Mouse (Mus musculus): ENCODE measurements around the gene Ctdspl2.
"Not testable (repeated sequence)": the region's sequence is repeated elsewhere in the genome, so short reads cannot be mapped to it uniquely, and the experiment has no call there.

The Ctdspl2 gene

DNA sequence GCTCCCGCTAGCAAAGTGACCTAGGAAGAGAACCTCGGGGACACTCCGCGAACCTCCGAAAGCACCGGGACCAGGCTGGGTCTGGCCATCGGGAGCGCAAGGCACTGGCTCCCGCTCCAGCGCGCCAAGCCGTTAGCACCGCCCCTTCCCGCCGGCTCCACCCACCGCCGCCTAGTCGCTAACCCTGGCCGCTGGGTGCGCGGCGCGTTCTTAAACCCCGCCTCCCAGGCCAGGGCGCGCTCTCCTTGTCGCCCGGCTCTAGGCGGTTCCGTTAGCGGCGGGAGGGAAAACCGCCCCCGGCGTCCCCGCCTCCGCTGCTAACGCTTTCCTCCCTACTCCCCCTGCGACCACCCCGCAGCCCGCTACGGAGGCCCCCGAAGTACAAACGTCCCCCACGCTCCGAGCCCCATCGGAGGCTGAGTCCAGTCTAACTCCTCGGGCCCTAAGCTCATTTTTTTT, at the start of gene Ctdspl2, which contains the start of gene Mageb3:
TSS of gene Ctdspl2 (plus strand) at position 237 of the 459 bp plus-strand sequence.
TSS of gene Mageb3 (minus strand) at position 328 of the 459 bp plus-strand sequence.
- DNase-seq = peak; percentile 98 to 99

DNA sequence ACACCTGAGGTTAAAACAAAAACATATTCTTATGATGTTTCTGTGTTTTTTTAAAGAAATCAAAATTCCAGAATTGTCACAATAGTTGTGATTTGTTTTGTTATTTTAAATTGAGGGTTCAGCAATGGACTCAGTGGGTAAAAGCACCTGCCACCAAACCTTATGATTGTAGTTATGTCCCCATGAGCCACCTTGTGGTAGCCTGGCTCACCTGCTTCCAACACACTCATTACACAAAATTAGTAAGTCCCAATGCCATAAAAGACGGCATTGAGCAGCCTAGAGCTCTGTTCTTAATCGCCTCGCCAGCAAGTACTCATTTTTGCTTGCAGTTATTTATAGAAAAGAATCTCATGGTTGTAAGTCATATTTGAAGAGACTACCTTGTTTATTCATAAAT, 45.8 kb upstream of the Ctdspl2 start:
- peak in 1 of 2 experiments; percentile 13 for DNase-seq

DNA sequence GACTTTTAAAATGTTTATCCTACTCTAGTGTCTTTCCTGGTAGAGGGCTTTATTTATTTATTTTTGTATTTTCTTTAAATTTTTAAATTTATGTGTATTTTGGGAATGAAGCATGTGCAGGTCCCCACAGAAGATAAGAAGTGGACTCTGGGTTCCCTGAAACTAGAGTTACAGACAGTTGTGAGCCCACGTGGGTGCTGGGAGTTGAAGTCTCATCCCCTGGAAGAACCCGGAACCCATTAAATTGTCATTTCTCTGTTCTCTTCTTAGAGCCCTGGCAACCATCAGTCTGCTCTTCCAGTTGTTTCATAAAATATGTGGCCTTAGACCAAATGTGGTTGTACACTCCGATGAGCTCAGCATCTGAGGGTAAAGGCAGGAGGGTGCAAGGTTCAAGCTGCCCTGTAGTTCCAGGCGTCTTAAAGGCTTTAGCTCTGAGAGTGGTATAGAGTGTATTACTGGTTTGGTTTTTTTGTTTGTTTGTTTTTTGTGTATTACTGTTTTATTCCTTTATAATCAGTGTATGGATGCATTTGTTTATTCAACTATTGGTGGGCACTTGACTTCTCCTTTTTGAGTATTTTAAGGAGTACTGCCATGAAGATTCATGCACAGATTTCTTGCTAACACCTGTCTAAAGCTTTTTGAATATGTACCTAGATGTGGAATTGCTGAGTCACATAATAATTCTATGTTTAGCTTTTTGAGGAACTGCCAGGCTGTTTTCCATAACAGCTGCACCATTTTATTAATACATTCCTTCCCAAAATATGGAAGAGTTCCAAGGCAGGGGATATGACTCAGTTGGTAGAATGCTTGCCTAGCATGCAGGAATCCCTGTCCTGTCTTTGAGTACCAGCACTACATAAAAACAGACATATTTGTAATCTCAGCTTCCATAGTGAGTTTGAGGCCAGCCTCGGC, 39.5 kb upstream of the Ctdspl2 start:
- no peak for DNase-seq

DNA sequence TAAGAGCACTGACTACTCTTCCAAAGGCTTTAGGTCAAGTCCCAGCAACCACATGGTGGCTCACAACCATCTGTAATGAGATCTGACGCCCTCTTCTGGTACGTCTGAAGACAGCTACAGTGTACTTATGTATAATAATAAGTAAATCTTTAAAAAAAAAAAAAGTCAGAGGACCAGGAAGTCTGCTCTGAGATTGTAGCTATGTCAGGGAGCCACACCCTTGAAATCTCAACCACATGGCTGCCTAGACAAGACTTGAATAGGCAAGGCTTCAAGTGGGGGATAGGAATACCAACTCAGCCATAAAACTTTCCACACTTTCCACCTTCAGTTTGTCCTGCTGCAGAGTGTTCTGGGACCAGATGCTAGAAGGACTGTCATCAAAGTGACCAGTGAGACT, 18.2 kb upstream of the Ctdspl2 start:
- not testable (repeated sequence) for DNase-seq

DNA sequence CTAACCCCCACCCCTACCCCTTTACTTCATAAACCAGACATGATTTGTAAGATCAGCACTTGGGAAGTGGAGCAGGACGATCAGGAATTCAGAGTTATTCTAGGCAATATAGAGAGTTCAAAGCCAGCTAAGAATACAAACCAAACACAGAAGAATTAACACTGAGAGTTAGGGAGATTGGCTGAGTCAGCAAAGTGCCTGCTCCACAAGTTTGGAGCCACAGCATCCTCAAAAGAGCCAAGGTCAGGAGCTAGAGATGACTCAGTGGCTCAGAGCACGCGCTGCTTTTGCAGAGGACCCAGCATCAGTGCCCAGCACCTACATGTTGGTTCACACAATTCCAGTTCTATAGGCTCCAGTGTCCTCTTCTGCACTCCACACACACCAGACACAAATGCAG, 12.4 kb upstream of the Ctdspl2 start:
- DNase-seq = no peak

DNA sequence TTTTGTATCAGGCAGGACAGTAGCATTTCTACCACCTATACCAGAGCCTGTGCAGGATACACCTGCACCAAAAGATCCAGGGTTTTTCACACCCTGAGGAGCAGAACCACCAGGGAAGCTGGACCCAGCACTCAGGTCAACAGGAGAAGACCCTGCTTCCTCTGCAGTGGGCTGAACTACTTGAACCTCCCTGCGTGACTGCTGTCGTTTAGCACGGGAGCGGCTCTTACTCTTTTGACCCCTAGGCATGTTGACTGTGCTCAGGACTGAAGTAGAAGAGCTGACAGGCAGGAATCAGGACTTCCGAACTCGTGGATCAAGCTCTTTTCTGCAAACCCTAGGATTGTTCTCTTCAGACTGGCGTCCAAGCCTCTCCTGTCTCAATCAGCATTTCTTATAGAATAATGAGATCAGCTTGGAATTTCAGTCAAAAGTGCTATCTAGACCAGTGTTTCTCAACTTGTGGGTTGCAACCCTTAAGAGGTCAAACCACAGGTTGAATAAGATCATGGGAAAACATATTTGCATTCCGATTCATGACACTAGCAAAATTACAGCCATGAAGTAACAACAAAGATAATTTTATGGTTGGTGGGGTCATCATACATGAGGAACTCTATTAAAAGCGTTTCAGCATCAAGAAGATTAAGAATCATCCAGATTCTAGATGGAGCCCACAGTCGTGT, 687 bp upstream of the Ctdspl2 start:
- DNase-seq = peak in 1 of 2 experiments; percentile 5

DNA sequence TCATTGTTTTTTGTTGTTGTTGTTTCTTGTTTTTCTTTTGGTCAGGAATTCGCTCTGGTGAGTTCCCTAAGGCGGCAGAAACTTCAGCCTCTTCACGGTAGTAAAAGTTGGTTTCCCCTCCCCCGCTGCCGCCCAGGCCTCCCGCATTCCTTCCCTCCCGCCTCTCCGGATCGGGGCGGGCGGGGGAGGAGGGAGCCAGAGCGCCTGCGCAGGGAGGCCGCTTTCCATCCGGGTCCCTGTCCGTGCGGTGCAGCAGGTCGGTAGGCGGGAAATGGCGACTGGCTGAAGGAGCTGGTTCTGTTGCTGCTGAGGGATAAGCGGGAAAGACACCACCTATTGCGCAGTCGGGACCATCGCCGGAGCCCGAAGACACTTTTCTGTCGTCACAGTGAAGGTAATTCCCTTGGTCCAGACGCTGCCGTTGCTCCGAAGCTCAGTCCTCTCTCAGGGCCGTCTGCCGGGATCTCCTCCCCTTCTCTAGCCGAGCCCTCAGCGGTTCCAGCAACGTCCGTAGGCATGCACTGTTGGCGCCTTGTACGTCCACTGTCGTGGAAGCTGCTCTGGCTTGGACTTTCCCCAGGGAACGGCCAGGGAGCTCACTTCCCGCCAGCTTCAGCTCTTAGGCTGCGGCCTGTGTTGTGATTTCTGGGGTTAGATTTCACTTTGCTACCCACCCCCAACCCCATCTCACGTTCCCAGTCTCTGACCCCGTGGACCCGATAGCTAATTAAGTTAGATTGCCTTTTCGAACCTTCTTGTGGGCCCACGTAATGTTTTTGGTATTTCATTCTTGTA, 620 bp downstream of the Ctdspl2 start:
- DNase-seq = peak; percentile 97 to 98

DNA sequence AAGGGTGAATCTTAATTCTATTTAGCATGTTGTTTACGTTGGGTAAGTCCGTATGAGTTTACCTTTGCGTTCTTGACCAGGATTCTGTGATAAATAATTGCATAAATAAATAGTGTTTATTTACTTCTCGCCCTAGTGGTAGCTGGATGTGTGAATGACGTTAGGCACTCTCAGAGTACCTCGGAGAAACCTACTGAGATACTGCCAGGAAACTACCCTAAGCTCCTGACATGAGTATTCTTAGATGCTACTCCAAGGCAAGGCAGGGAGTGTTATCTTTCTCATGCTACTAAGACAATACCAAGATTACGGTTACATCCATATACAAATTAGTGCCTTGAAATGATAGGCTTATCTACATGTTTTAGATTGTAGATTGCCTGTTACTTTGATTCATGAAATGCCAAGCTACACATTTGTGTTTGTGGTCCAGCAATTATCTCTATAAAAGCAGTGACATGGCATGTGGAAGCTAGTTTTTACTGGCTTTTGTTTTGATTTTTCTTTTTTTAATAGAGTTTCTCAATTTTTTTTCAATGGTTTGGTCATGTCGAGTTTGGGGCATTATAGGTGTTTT, 1.5 kb downstream of the Ctdspl2 start:
- DNase-seq = no peak

DNA sequence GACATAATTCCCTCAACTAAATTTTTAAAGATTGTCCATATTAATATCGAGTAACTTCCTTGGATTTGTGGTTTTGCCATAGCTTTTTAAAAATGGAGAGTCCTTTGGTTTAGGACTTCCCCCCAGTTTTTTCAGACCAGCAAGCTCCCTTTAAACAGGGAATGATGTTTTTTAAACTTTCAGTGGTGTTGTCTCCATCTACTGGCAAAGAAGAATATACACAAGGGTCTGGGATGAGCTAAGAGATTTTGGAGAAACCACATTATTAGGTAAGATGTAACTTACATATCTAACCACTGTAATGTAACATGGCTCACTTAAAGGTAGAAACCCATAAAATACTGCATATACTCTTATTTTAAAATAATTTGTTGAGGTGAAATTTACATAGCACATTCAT, 39.9 kb downstream of the Ctdspl2 start:
- DNase-seq = no peak

DNA sequence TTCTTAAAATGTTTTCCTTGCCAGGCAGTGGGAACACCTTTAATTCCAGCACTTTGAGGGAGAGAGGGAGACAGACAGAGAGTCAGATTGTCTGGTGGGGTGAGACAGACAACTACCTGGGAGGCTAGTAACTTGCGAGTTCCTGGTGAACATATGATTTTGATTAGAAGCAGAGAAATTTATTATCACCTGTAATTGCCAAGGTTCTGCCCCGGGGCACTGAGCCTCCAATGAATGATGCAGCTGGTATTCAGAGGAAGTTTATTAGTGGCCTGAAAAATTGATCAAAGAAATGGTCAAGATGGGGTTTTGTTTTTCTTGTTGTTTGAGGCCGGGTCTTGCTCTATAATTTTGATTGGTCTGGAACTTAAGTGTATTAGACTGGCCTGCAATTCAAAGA, 53.0 kb downstream of the Ctdspl2 start:
- DNase-seq = no peak

DNA sequence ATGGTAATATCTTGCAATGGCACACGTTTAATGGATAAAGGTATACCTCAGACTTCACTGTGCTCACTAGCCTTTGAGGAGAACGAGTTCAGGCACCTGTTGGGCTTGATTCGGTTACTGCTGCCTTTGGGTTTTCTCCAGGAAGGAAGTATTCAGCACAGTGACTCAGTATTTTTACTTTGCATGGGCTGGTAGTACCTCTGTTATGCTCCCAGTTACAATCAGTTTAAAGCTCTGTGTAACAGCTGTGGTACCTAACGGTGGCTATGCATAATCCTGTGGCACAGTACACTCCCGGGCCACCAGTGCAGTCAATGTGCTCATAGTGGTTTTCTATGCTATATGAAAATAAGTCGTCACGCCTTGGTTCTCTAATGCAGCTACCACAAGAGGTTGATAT, 55.6 kb downstream of the Ctdspl2 start:
- DNase-seq = no peak

DNA sequence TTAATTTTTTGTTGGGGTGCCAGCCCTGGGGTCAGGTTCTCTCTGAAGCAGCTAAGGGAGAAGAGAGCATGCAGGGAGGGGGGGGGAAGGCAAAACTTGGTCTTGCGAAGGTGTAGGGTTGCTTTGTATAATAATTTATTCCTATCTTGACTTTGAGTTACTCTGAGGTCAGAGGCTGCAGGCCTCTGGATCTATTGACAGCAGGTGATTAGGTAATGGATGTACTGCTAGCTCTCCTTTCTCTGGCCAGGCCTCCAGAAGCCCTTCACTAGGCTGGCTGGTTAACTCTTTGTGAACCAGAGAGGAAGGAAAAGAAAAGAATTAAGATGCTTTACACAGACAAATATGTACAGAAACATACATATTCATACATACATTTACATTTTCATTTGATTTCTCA, 62.9 kb downstream of the Ctdspl2 start:
- no peak for DNase-seq

DNA sequence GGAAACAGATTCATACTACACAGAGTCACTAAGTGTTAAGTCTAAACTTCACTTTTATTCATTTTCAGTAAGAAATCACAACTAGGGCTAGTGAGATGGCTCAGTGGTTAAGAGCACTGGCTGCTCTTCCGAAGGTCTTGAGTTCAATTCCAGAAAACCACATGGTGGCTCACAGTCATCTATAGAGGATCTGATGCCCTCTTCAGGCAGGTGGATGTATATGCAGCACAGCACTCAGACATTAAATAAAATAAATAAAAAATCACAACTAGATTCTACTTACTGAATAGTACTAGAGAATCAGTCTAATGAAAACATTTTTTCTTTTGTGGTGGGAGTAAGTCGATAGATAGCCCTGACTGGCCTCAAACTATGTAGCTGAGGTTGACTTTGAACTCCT, 66.5 kb downstream of the Ctdspl2 start:
- no peak for DNase-seq

DNA sequence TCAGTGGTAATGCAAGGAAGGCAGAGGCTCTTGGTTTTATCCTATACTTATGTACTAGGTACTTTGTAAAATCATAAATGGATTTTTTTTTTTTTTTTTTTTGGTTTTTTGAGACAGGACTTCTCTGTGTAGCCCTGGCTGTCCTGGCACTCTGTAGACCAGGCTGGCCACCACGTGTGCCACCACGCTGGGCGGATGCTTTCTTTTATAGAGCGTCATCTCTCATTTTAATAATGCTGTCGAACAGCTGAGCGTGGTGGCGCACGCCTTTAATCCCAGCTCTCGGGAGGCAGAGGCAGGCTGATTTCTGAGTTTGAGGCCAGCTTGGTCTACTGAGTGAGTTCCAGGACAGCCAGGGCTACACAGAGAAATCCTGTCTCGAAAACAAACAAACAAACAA, 71.3 kb downstream of the Ctdspl2 start:
- DNase-seq = not testable (repeated sequence)

DNA sequence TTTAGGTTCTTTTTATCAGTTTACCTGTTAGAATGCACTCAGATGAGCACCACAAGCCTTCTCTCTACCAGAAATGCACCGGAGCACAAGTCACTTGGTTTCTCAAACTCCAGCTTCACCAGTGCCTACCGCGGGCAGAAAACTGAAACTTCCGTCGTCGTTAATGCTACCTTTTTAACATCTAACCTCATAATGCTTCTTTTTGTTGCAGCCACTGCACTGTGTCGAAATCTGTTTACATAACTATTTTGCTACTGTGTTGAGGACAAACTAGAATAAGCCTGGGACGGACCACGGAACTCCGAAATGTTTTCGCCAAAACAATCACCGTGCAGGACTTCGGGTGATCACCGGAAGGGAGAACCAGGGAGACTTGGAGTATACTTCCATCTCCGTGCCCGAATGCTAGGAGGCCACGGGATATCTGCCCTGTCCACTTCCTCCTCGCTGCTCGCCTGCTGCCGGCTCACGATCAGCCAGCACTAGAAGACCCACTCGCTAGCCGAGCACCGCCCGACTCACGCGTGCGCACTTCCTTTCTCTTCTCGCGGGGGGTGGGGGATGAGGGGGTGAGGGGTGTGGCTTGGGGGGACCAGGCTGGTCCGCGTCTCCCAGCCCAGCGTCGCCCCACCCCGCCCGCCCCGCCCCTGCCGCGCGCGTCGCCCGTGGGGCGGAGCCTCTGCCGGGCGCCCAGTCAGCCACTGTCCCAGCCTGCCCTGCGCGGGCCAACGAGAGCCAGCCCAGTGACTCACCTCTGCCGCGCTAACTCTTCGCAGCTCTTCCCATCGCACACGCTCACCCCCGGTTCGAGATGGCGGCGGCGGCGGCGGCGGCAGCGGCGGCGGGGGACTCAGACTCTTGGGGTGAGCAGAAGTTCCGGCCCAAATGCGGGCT, 72.3 kb downstream of the Ctdspl2 start, which contains the start of gene Eif3j1:
TSS of gene Eif3j1 (plus strand) at position 685 of the 894 bp plus-strand sequence.
- peak; percentile 90 to 94 for DNase-seq

DNA sequence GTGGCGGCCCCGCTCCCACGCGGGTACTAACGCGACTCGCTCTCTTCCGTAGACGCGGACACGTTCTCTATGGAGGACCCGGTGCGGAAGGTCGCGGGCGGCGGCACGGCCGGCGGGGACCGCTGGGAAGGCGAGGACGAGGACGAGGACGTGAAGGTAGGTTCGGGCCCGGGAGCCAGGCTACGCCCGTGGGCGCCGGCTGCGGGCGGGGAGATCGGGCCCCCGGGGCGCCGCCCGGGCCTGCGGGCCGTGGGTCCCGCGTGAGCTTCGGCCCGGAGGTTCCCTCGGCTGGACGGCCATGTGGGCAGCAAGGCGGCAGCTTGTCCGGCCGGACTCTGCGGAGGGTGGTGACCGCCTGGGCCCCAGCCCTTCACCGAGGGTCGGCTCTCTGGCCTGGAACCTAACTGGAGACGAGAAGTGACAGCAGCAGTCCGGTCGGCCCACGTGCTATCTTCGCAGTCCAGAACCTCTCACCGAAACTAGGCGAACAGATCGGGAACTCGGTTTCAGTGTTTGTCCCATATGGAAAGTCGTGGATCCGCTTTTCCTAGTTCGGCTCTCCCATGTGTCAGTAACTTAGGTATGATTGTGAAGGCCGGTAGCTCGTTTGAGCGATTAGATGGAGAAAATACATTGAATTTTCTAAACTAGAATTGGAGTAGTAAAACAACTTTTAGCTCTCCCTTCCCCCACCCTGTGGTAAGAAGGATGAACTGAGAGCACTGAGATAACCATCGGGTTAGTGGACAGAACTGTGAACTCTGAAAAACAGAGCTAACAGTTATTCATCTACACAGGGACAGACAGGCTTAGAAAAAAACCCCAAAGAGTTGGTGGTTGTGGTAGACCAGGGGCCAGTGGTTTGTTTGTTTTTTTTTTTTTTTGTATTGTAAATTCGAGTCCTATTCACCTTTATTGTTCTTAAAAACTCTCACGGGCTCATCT, 73.2 kb downstream of the Ctdspl2 start:
- DNase-seq = peak; percentile 58 to 74

DNA sequence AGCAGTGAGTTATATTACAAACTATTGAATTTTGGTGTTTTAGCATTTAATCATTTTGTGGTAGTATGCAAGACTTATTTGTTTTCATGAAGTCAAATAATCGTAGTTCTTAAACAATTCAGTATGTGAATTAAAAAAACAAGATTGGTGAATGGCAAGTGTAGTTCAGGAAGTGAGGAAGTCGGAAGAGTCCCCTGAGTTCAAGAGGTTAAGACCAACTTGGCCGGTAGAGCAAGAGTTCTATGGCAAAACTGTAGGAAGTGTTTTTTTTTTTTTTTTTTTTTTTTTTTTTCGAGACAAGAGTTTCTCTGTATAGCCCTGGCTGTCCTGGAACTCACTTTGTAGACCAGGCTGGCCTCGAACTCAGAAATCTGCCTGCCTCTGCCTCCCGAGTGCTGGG, 76.2 kb downstream of the Ctdspl2 start:
- no peak for DNase-seq

DNA sequence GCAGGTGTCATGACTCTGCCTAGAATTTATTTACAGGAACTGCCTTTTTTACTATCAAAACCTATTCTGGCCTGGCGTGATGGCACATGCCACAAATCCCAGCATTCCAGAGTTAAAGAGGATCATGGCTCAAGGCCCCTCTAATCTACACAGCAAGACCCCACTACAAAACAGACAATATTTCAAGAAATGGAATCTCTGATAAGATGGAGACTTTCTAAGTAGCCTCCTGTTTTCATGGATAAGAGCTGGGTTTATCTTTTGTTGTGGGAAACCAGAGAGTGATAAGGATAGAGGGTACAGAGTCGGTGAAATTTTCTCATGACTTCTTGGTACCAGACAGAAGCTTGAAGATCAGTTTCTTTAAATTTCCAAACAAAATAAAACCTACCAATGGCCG, 80.3 kb downstream of the Ctdspl2 start:
- DNase-seq = no peak

DNA sequence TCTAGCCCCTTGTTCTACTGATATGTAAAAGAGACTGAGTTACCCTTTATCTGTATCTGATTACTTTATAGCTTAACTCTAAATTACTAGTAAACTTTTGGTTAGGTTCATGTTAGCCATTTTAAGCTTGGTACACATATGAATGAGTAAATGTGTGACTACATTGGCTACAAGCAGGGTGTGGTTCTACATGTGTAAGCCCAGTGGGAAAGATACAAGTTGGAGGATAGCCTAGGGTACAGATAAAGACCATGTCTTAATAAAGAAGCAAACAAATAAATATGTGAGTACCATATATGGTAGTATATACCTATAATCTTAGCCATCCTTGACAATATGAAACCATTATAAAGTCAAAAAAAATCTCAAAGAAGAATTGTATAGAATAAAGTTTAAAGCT, 88.1 kb downstream of the Ctdspl2 start:
- DNase-seq = no peak

Measured in kidney, postnatal 4 days (tissue).